ENCODE assay signal across 17 mouse cellular contexts in the genomic region with DNA sequence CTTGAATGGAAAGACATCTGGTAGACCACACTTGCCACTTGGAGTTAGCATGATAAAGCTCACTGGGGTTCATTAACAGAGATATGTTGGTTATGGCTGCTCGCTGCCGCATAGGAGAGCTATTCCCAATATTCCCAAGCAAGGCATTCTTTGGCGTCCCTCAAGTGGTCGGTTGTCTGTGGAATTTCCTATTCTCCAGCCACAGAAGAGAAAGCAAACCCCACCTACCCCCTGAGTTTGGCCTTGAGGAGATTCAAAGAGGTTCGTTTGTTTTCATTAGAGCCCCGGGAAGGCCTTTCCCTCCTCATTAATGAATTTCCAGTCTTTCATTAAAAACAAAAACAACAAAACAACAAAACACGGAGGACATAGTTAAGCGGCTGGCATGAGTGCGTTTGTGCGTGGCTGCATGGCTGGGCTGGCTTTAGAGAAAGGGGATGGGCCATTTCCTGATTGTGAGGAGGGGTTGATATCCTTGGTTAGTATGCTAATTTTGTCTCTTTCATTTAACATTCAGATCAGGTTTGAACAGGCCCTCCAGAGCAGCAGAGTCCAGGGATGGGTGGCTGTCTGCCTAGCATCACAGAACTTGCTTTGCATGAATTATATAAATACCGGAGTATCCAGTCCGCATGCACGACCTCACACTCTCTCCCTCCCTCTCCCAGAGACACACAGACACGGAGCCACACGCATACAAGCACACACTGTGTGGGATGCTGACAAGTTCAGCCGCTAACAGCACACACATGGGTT.
DNase-seq lines count a peak whose midpoint lies in the region; ATAC-seq lines count a peak whose summit lies in the region.
"Had no signal": no experiment of that assay in that cellular context is flagged by ENCODE, and none has a peak within 500 bp of the region (broad histone marks: within the 10 kb centered on the region; RNA-seq: fewer than 3 reads in every experiment).

No protein-coding gene starts in this region.

- H3K4me3 ChIP-seq in forebrain, embryonic 14.5 days (ENCODE audit: low read depth, low read length), result no peak overlapping the region; the same call in 1 of the 2 replicates
- no peak overlapping the region for H3K4me3 ChIP-seq in midbrain, embryonic 12.5 days

- H3K4me1 ChIP-seq in forebrain, embryonic 14.5 days (ENCODE audit: control insufficient read depth, insufficient read depth, low read length), result peaks cover 35% of the 10 kb centered on the region
- H3K4me1 ChIP-seq in midbrain, embryonic 12.5 days, result peaks cover 42% of the 10 kb centered on the region

- ATAC-seq in forebrain, embryonic 14.5 days, result peak; percentile 62
- ATAC-seq in midbrain, embryonic 12.5 days (ENCODE audit: low FRiP score, low read depth), result peak; percentile 82
- ATAC-seq: CD4-positive, CD25-positive, alpha-beta regulatory T cell, adult 4 months; Patski had no signal

- no peaks in the 10 kb centered on the region for H3K9me3 ChIP-seq in forebrain, embryonic 14.5 days (replicated peaks; ENCODE audit: control insufficient read depth, low read length)
- no peaks in the 10 kb centered on the region for H3K9me3 ChIP-seq in midbrain, embryonic 12.5 days

- peak overlapping the region; percentile 41; the same call in 1 of the 2 replicates for H3K9ac ChIP-seq in forebrain, embryonic 14.5 days (ENCODE audit: low read length)
- no peak overlapping the region for H3K9ac ChIP-seq in midbrain, embryonic 12.5 days (replicated peaks)

- H3K27me3 ChIP-seq in forebrain, embryonic 14.5 days (replicated peaks; ENCODE audit: control insufficient read depth, insufficient read depth, low read length), result no peaks in the 10 kb centered on the region
- no peaks in the 10 kb centered on the region for H3K27me3 ChIP-seq in midbrain, embryonic 12.5 days

- 22% methylated on average over 16 of the region's 16 CpGs for WGBS in forebrain, embryonic 14.5 days
- 66% methylated on average over 16 of the region's 16 CpGs for WGBS in midbrain, embryonic 12.5 days

- no peaks in the 10 kb centered on the region for H3K36me3 ChIP-seq in forebrain, embryonic 14.5 days (ENCODE audit: control insufficient read depth, insufficient read depth, low read length)
- H3K36me3 ChIP-seq in midbrain, embryonic 12.5 days, result no peaks in the 10 kb centered on the region

- peak overlapping the region; percentile 60 for H3K27ac ChIP-seq in forebrain, embryonic 14.5 days (ENCODE audit: low read depth, low read length)
- H3K27ac ChIP-seq in midbrain, embryonic 12.5 days (replicated peaks), result peak overlapping the region; percentile 15
- H3K27ac ChIP-seq: kidney, postnatal 0 days had no signal

- peak; percentile 15 for DNase-seq in retina, postnatal 1 day
- DNase-seq in retina, embryonic 14.5 days (ENCODE audit: low spot score), result no peak
- DNase-seq in forebrain, embryonic 14.5 days (ENCODE audit: low spot score), result peak; percentile 74
- no peak for DNase-seq in kidney, adult 11 months
- no peak for DNase-seq in gastrocnemius, postnatal 10 days
- DNase-seq in adrenal gland, postnatal 4 days (ENCODE audit: low spot score in 2 of 2), result no peak
- DNase-seq: adrenal gland, adult 2 months; cerebellum, adult 8-10 months; gastrocnemius, postnatal 14 days; right cerebral cortex, postnatal 4 days; thymus, adult 2 months had no signal

- peak overlapping the region; percentile 59 for H3K4me2 ChIP-seq in forebrain, embryonic 14.5 days (ENCODE audit: low read length)
- H3K4me2 ChIP-seq in midbrain, embryonic 12.5 days (replicated peaks), result peak overlapping the region; percentile 19
- H3K4me2 ChIP-seq: heart, embryonic 11.5 days; liver, embryonic 11.5 days had no signal

Comparison
In these comparisons a context has a peak if more than half of its experiments do, and no peak if none do; other contexts are left out.
1. DNase-seq: peak in retina, postnatal 1 day (single experiment) and forebrain, embryonic 14.5 days (single experiment); none in retina, embryonic 14.5 days (single experiment), kidney, adult 11 months (single experiment), gastrocnemius, postnatal 10 days (single experiment) and adrenal gland, postnatal 4 days (0 of 2).